Mouse (Mus musculus) ovary, postnatal 14 days (tissue): ENCODE data around the gene Rdh11.
"Not testable (repeated sequence)": the region's sequence is repeated elsewhere in the genome, so short reads cannot be mapped to it uniquely, and the experiment has no call there.

Source experiments
- DNase-seq: peaks from one replicate; pipeline ENCODE4 v3.0.0; 2022; ENCODE audit warnings: low spot score

Rdh11 gene

GRCm38 (mm10) chr12:79192193-79192592, at the start of gene Rdh11:
Gene Rdh11, minus strand, starts transcription at chr12:79192293.
- no peak for DNase-seq

GRCm38 (mm10) chr12:79235485-79236080, 43.5 kb upstream of the Rdh11 start:
- DNase-seq, result no peak

- no peak for DNase-seq
Observed at GRCm38 (mm10) chr12:79217511-79217910, 25.4 kb upstream of the Rdh11 start.

- DNase-seq, result no peak
Observed at GRCm38 (mm10) chr12:79211447-79211846, 19.4 kb upstream of the Rdh11 start.

GRCm38 (mm10) chr12:79208703-79209464, 16.8 kb upstream of the Rdh11 start, which contains the start of gene Rdh12:
Gene Rdh12, plus strand, starts transcription at chr12:79208914.
- DNase-seq, result no peak

- DNase-seq, result no peak
Observed at GRCm38 (mm10) chr12:79201882-79202281, 9.8 kb upstream of the Rdh11 start.

GRCm38 (mm10) chr12:79197105-79197504, 5.0 kb upstream of the Rdh11 start:
- no peak for DNase-seq

GRCm38 (mm10) chr12:79193441-79193840, 1.3 kb upstream of the Rdh11 start:
- DNase-seq, result peak; percentile 55

GRCm38 (mm10) chr12:79191701-79192100, 392 bp downstream of the Rdh11 start:
- peak; percentile 56 for DNase-seq

GRCm38 (mm10) chr12:79190931-79191673, 991 bp downstream of the Rdh11 start:
- DNase-seq, result no peak

- DNase-seq, result not testable (repeated sequence)
Observed at GRCm38 (mm10) chr12:79185160-79185559, 6.9 kb downstream of the Rdh11 start.

GRCm38 (mm10) chr12:79175998-79176397, 16.1 kb downstream of the Rdh11 start:
- DNase-seq, result no peak

- DNase-seq, result no peak
Observed at GRCm38 (mm10) chr12:79173721-79174120, 18.4 kb downstream of the Rdh11 start.

GRCm38 (mm10) chr12:79172019-79172941, 19.8 kb downstream of the Rdh11 start, which contains the start of gene Vti1b:
Gene Vti1b, minus strand, starts transcription at chr12:79172667.
- DNase-seq, result peak; percentile 81

- no peak for DNase-seq
Observed at GRCm38 (mm10) chr12:79171269-79171995, 20.7 kb downstream of the Rdh11 start.

GRCm38 (mm10) chr12:79170421-79170820, 21.7 kb downstream of the Rdh11 start:
- DNase-seq, result no peak

- DNase-seq, result no peak
Observed at GRCm38 (mm10) chr12:79169173-79169572, 22.9 kb downstream of the Rdh11 start.

GRCm38 (mm10) chr12:79162876-79163275, 29.2 kb downstream of the Rdh11 start:
- no peak for DNase-seq

- DNase-seq, result no peak
Observed at GRCm38 (mm10) chr12:79149653-79150052, 42.4 kb downstream of the Rdh11 start.

GRCm38 (mm10) chr12:79141384-79141783, 50.7 kb downstream of the Rdh11 start:
- DNase-seq, result no peak

- no peak for DNase-seq
Observed at GRCm38 (mm10) chr12:79140811-79141210, 51.3 kb downstream of the Rdh11 start.
